Mouse (Mus musculus): ENCODE measurements around the gene Kif17. TPM values are rescaled to one million over a fixed set of nuclear protein-coding genes. Genes with fewer than 3 reads are reported as not detected.
A peak's percentile ranks its signal among the peaks of the same experiment; 100 is the strongest.

The Kif17 gene
- polyA plus RNA-seq, 1 experiment from 2014 or later: 3.2 TPM

- Histone ChIP-seq H3K9ac (peak within 1 kb of the TSS; percentile 83), H3K9me3 (ENCODE audit: control insufficient read depth, low read length) (no peaks in the 10 kb centered on the region), H3K4me3 (replicated peaks; ENCODE audit: low read length) (peak within 1 kb of the TSS; percentile 76), H3K4me1 (replicated peaks; ENCODE audit: control insufficient read depth, insufficient read depth, low read length) (peaks cover 25% of the 10 kb centered on the region), H3K27me3 (ENCODE audit: control insufficient read depth, insufficient read depth, low read length) (no peaks in the 10 kb centered on the region), H3K36me3 (replicated peaks; ENCODE audit: control insufficient read depth, insufficient read depth) (peaks cover 22% of the 10 kb centered on the region), H3K4me2 (replicated peaks) (peak within 1 kb of the TSS; percentile 84), H3K27ac (peak within 1 kb of the TSS; percentile 74)
- WGBS: under 1% methylated on average over 60 of the region's 64 CpGs
- DNase-seq (ENCODE audit: low spot score) (peak; percentile 99), ATAC-seq (ENCODE audit: low FRiP score) (peak; percentile 98)
These were observed 54.3 kb downstream of the Kif17 start, which contains the start of gene Ddost for GRCm38 (mm10) chr4:138304340-138305104. Gene Ddost (plus strand): TSS chr4:138304730.

DNA sequence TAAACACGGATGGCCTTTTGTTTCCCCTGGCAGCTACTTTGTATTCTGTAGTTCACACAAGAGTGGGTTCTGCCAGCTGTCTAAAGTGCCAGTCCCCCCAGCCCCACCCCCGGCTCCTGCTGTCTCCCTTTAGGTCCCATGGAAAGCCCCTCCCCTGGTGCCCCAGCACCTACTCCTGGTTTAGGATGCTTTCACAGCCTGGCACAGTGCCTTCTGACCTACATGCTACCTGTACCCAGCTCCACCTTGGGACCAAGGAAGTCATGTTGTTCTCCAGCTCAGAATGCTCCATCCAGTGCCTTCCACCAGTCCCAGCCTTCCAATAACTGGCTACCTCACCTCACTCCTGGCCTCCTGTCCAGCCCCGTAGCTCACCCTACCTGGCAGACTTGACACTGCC, 56.8 kb downstream of the Kif17 start:
- H3K4me2 ChIP-seq (replicated peaks): no peak overlapping the region
- H3K4me3 ChIP-seq (replicated peaks; ENCODE audit: low read length): no peak overlapping the region
- DNase-seq (ENCODE audit: low spot score): no peak
- H3K9me3 ChIP-seq (ENCODE audit: control insufficient read depth, low read length): no peaks in the 10 kb centered on the region
- no peaks in the 10 kb centered on the region for H3K27me3 ChIP-seq (ENCODE audit: control insufficient read depth, insufficient read depth, low read length)
- WGBS: 74% methylated on average over 3 of the region's 3 CpGs
- H3K9ac ChIP-seq: no peak overlapping the region
- no peak overlapping the region for H3K27ac ChIP-seq
- H3K36me3 ChIP-seq (replicated peaks; ENCODE audit: control insufficient read depth, insufficient read depth): peaks cover 45% of the 10 kb centered on the region
- no peak for ATAC-seq (ENCODE audit: low FRiP score)
- peaks cover 25% of the 10 kb centered on the region for H3K4me1 ChIP-seq (replicated peaks; ENCODE audit: control insufficient read depth, insufficient read depth, low read length)

DNA sequence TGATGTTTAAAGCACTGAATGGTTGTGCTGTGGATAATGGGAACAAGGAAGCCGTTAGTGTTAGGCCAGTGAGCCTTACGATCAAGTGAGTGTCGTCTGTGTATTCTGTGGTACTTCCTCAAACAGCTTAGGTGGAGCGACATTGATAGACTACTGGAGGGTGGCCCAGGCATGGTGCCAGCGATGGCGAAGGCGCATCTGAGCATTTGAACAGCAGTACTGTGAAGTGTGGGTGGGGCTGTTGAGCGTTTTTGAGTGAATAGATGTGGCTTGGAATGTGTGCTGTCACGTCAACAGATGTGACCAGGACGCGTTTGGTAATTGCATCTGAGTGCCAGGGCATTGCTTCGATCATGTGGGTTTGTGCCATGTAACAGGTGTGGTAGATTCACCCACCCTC, 57.5 kb downstream of the Kif17 start:
- Histone ChIP-seq H3K9ac (no peak overlapping the region), H3K4me3 (replicated peaks; ENCODE audit: low read length) (no peak overlapping the region), H3K27me3 (ENCODE audit: control insufficient read depth, insufficient read depth, low read length) (no peaks in the 10 kb centered on the region), H3K27ac (no peak overlapping the region), H3K9me3 (ENCODE audit: control insufficient read depth, low read length) (no peaks in the 10 kb centered on the region), H3K4me1 (replicated peaks; ENCODE audit: control insufficient read depth, insufficient read depth, low read length) (peaks cover 25% of the 10 kb centered on the region), H3K36me3 (replicated peaks; ENCODE audit: control insufficient read depth, insufficient read depth) (peaks cover 52% of the 10 kb centered on the region), H3K4me2 (replicated peaks) (no peak overlapping the region)
- WGBS: 87% methylated on average over 12 of the region's 12 CpGs
- no peak for ATAC-seq (ENCODE audit: low FRiP score)
- no peak for DNase-seq (ENCODE audit: low spot score)

GRCm38 (mm10) chr4:138310311-138310910, 60.2 kb downstream of the Kif17 start:
- no peak overlapping the region for H3K4me3 ChIP-seq (replicated peaks; ENCODE audit: low read length)
- DNase-seq (ENCODE audit: low spot score) (no peak), ATAC-seq (ENCODE audit: low FRiP score) (no peak)
- peaks cover 13% of the 10 kb centered on the region for H3K4me1 ChIP-seq (replicated peaks; ENCODE audit: control insufficient read depth, insufficient read depth, low read length)
- H3K27me3 ChIP-seq (ENCODE audit: control insufficient read depth, insufficient read depth, low read length): no peaks in the 10 kb centered on the region
- whole genome bisulfite sequencing: 93% methylated on average over 19 of the region's 19 CpGs
- H3K9ac ChIP-seq: no peak overlapping the region
- peaks cover 79% of the 10 kb centered on the region for H3K36me3 ChIP-seq (replicated peaks; ENCODE audit: control insufficient read depth, insufficient read depth)
- H3K9me3 ChIP-seq (ENCODE audit: control insufficient read depth, low read length): no peaks in the 10 kb centered on the region
- H3K4me2 ChIP-seq (replicated peaks): no peak overlapping the region
- no peak overlapping the region for H3K27ac ChIP-seq

DNA sequence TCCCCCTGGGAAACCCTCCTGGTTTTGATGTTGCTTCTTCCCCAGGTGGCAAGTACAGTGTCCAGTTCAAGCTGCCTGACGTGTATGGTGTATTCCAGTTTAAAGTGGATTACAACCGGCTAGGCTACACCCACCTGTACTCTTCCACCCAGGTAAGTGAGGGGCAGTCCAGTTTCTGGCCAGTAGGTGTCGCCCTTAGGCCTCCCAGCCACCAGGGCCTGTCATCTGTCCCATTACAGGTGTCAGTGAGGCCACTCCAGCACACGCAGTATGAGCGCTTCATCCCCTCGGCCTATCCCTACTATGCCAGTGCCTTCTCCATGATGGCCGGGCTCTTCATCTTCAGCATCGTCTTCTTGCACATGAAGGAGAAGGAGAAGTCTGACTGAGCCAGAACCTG, 61.4 kb downstream of the Kif17 start:
- WGBS: 69% methylated on average over 8 of the region's 8 CpGs
- ATAC-seq (ENCODE audit: low FRiP score): no peak
- peak; percentile 54 for DNase-seq (ENCODE audit: low spot score)

DNA sequence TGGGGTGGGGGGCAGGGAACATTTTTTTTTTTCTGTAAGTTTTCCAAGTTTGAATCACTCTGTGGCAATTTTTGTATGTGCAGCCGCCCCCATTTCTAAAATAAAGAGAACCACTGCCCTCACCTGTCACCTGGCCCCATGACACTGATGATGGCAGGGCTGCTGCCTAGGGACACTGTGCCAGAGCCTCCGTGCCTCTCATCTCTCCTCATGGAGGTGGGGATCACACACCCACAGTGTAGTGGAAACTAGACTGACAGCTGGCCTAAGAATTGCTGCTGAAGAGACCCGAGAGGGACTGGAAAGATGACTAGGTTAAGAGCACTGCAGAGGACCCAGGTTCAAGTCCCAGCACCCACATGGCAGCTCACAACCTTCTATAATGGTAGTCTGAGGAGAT, 61.9 kb downstream of the Kif17 start:
- ATAC-seq (ENCODE audit: low FRiP score) (no peak), DNase-seq (ENCODE audit: low spot score) (no peak)
- Histone ChIP-seq H3K4me1 (replicated peaks; ENCODE audit: control insufficient read depth, insufficient read depth, low read length) (no peaks in the 10 kb centered on the region), H3K9ac (no peak overlapping the region), H3K4me3 (replicated peaks; ENCODE audit: low read length) (no peak overlapping the region), H3K9me3 (ENCODE audit: control insufficient read depth, low read length) (no peaks in the 10 kb centered on the region), H3K27me3 (ENCODE audit: control insufficient read depth, insufficient read depth, low read length) (no peaks in the 10 kb centered on the region), H3K27ac (no peak overlapping the region), H3K4me2 (replicated peaks) (no peak overlapping the region), H3K36me3 (replicated peaks; ENCODE audit: control insufficient read depth, insufficient read depth) (peaks cover 86% of the 10 kb centered on the region)
- WGBS: 93% methylated on average over 3 of the region's 3 CpGs

More for the DNA sequence above, 61.4 kb downstream of the Kif17 start:
- H3K27ac ChIP-seq: no peak overlapping the region
- no peaks in the 10 kb centered on the region for H3K9me3 ChIP-seq (ENCODE audit: control insufficient read depth, low read length)
- H3K27me3 ChIP-seq (ENCODE audit: control insufficient read depth, insufficient read depth, low read length): no peaks in the 10 kb centered on the region
- H3K4me2 ChIP-seq (replicated peaks): no peak overlapping the region
- peaks cover 3% of the 10 kb centered on the region; the same call in 1 of the 2 replicates for H3K4me1 ChIP-seq (replicated peaks; ENCODE audit: control insufficient read depth, insufficient read depth, low read length)
- no peak overlapping the region for H3K9ac ChIP-seq
- H3K36me3 ChIP-seq (replicated peaks; ENCODE audit: control insufficient read depth, insufficient read depth): peaks cover 85% of the 10 kb centered on the region
- H3K4me3 ChIP-seq (replicated peaks; ENCODE audit: low read length): no peak overlapping the region

DNA sequence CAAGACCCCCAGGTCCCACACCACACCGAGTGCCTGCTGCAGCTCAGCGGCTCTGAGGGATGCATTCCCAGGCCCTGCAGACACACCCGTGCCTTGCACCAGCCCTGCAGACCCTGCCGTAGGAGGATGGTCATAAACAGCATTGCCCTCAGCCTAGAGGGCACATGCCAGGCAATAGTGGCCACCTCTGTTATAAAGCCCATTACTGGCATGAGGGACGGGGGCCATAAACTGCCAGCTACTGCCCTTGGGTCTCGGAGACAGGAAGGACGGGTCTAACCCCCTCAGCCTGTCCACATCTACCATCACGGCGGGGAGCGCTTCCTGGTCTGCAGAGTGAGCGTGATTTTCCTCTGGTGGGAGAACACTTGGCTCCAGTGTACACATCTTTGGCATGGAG, 62.8 kb downstream of the Kif17 start:
- H3K27me3 ChIP-seq (ENCODE audit: control insufficient read depth, insufficient read depth, low read length): no peaks in the 10 kb centered on the region
- H3K4me2 ChIP-seq (replicated peaks): no peak overlapping the region
- no peak overlapping the region for H3K4me3 ChIP-seq (replicated peaks; ENCODE audit: low read length)
- peaks cover 91% of the 10 kb centered on the region for H3K36me3 ChIP-seq (replicated peaks; ENCODE audit: control insufficient read depth, insufficient read depth)
- no peak for ATAC-seq (ENCODE audit: low FRiP score)
- no peaks in the 10 kb centered on the region for H3K4me1 ChIP-seq (replicated peaks; ENCODE audit: control insufficient read depth, insufficient read depth, low read length)
- H3K27ac ChIP-seq: no peak overlapping the region
- no peak for DNase-seq (ENCODE audit: low spot score)
- no peak overlapping the region for H3K9ac ChIP-seq
- 95% methylated on average over 11 of the region's 11 CpGs for WGBS
- H3K9me3 ChIP-seq (ENCODE audit: control insufficient read depth, low read length): no peaks in the 10 kb centered on the region

- no peak for ATAC-seq (ENCODE audit: low FRiP score)
- H3K4me3 ChIP-seq (replicated peaks; ENCODE audit: low read length): no peak overlapping the region
- H3K27me3 ChIP-seq (ENCODE audit: control insufficient read depth, insufficient read depth, low read length): no peaks in the 10 kb centered on the region
- H3K27ac ChIP-seq: no peak overlapping the region
- no peak overlapping the region for H3K4me2 ChIP-seq (replicated peaks)
- H3K9me3 ChIP-seq (ENCODE audit: control insufficient read depth, low read length): no peaks in the 10 kb centered on the region
- H3K36me3 ChIP-seq (replicated peaks; ENCODE audit: control insufficient read depth, insufficient read depth): peaks cover 84% of the 10 kb centered on the region
- 88% methylated on average over 4 of the region's 4 CpGs for WGBS
- no peak for DNase-seq (ENCODE audit: low spot score)
- H3K9ac ChIP-seq: no peak overlapping the region
- H3K4me1 ChIP-seq (replicated peaks; ENCODE audit: control insufficient read depth, insufficient read depth, low read length): no peaks in the 10 kb centered on the region
These were observed 63.6 kb downstream of the Kif17 start for GRCm38 (mm10) chr4:138313795-138314194.

GRCm38 (mm10) chr4:138315781-138316180, 65.5 kb downstream of the Kif17 start:
- 70% methylated on average over 9 of the region's 9 CpGs for WGBS
- H3K4me1 ChIP-seq (replicated peaks; ENCODE audit: control insufficient read depth, insufficient read depth, low read length): no peaks in the 10 kb centered on the region
- H3K36me3 ChIP-seq (replicated peaks; ENCODE audit: control insufficient read depth, insufficient read depth): peaks cover 73% of the 10 kb centered on the region
- ATAC-seq (ENCODE audit: low FRiP score) (no peak), DNase-seq (ENCODE audit: low spot score) (no peak)
- no peak overlapping the region for H3K27ac ChIP-seq
- H3K4me3 ChIP-seq (replicated peaks; ENCODE audit: low read length): no peak overlapping the region
- H3K27me3 ChIP-seq (ENCODE audit: control insufficient read depth, insufficient read depth, low read length): no peaks in the 10 kb centered on the region
- H3K9me3 ChIP-seq (ENCODE audit: control insufficient read depth, low read length): no peaks in the 10 kb centered on the region
- no peak overlapping the region for H3K9ac ChIP-seq
- no peak overlapping the region for H3K4me2 ChIP-seq (replicated peaks)

Measured in hindbrain, embryonic 14.5 days (tissue).